Mouse (Mus musculus): ENCODE measurements around the gene Ip6k2. TPM values are rescaled to one million over a fixed set of nuclear protein-coding genes. Genes with fewer than 3 reads are reported as not detected.

The Ip6k2 gene
- polyA plus RNA-seq, 1 experiment from 2014 or later, result 178 TPM

DNA sequence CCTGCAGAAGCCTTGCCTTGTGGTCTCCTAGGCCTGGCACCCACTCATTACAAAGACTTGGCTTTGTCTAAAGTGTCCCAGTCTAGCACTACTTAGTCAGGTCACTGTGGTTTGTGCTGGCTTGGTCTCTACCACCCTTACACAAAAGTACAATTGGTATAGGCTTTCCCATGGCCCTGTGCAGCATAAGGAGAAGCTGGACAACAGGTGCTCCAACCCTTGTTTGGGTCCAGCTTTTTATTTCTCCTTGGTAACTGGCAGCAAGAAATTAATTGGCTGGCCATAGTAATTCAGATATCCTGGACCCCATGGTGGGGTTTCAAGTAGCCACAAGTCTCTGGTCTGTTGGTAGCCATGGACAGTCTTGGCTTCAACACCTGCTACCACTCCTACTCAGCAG, 22.8 kb downstream of the Ip6k2 start:
- H3K4me3 ChIP-seq (ENCODE audit: low read length), result no peak overlapping the region
- no peaks in the 10 kb centered on the region for H3K27me3 ChIP-seq (replicated peaks; ENCODE audit: control insufficient read depth, insufficient read depth, low read length)
- ATAC-seq, result no peak
- no peak overlapping the region for H3K27ac ChIP-seq (ENCODE audit: low read depth, low read length)
- no peak overlapping the region for H3K4me2 ChIP-seq (ENCODE audit: low read length)
- H3K4me1 ChIP-seq (ENCODE audit: control insufficient read depth, insufficient read depth, low read depth, low read length), result peaks cover 13% of the 10 kb centered on the region
- H3K36me3 ChIP-seq (ENCODE audit: control insufficient read depth, insufficient read depth, low read length), result peaks cover 32% of the 10 kb centered on the region
- H3K9me3 ChIP-seq (ENCODE audit: control insufficient read depth, low read length), result no peaks in the 10 kb centered on the region
- H3K9ac ChIP-seq (ENCODE audit: low read depth, low read length), result no peak overlapping the region

DNA sequence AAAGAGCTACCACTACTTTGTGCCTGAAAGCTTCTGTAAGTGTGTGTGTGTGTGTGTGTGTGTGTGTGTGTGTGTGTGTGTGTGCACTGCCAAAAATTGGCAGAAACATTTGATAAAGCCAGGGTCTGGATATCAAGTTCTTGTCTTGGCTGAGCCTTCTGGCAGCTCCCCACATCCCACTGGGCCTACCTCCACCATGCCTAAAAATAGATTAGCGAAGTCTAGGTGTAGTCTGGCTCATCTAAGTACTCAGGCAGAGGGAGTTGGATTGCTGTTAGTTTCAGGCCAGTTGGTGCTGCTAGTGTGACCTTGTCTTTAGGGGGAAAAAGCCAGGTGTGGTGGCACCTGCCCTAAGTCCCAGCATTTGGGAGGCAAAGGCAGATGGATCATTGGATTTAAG, 23.2 kb downstream of the Ip6k2 start:
- peaks cover 28% of the 10 kb centered on the region for H3K36me3 ChIP-seq (ENCODE audit: control insufficient read depth, insufficient read depth, low read length)
- H3K9ac ChIP-seq (ENCODE audit: low read depth, low read length), result no peak overlapping the region
- H3K27ac ChIP-seq (ENCODE audit: low read depth, low read length), result no peak overlapping the region
- H3K9me3 ChIP-seq (ENCODE audit: control insufficient read depth, low read length), result no peaks in the 10 kb centered on the region
- peaks cover 13% of the 10 kb centered on the region for H3K4me1 ChIP-seq (ENCODE audit: control insufficient read depth, insufficient read depth, low read depth, low read length)
- ATAC-seq, result no peak
- no peaks in the 10 kb centered on the region for H3K27me3 ChIP-seq (replicated peaks; ENCODE audit: control insufficient read depth, insufficient read depth, low read length)
- H3K4me3 ChIP-seq (ENCODE audit: low read length), result no peak overlapping the region
- 100% methylated on average over 1 of the region's 1 CpGs for WGBS
- no peak overlapping the region for H3K4me2 ChIP-seq (ENCODE audit: low read length)

DNA sequence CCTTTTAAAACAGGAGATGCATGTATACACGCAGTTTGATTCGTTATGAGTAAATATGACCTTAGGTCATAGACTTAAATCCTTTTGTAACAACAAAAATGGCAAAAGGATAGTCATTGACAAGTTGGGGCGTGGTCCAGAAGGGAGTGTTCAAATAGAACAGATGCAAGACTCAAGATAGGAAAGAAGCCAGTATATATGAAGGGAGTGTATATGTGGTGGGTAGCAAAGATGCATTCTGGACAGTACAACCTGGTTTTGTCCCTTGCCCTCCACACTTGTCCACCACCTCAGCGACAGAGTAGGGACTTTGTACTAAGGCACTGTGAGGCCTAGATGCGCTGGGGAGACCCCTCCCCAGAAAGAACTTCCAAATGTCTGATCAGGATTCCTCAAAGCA, 24.1 kb downstream of the Ip6k2 start:
- H3K4me2 ChIP-seq (ENCODE audit: low read length), result no peak overlapping the region
- no peak overlapping the region for H3K9ac ChIP-seq (ENCODE audit: low read depth, low read length)
- H3K36me3 ChIP-seq (ENCODE audit: control insufficient read depth, insufficient read depth, low read length), result peaks cover 34% of the 10 kb centered on the region
- H3K9me3 ChIP-seq (ENCODE audit: control insufficient read depth, low read length), result no peaks in the 10 kb centered on the region
- peak overlapping the region; percentile 34; the same call in 1 of the 2 replicates for H3K27ac ChIP-seq (ENCODE audit: low read depth, low read length)
- no peak; the same call in 1 of the 2 replicates for ATAC-seq
- no peak overlapping the region for H3K4me3 ChIP-seq (ENCODE audit: low read length)
- 85% methylated on average over 5 of the region's 5 CpGs for WGBS
- H3K27me3 ChIP-seq (replicated peaks; ENCODE audit: control insufficient read depth, insufficient read depth, low read length), result no peaks in the 10 kb centered on the region
- H3K4me1 ChIP-seq (ENCODE audit: control insufficient read depth, insufficient read depth, low read depth, low read length), result peaks cover 13% of the 10 kb centered on the region

DNA sequence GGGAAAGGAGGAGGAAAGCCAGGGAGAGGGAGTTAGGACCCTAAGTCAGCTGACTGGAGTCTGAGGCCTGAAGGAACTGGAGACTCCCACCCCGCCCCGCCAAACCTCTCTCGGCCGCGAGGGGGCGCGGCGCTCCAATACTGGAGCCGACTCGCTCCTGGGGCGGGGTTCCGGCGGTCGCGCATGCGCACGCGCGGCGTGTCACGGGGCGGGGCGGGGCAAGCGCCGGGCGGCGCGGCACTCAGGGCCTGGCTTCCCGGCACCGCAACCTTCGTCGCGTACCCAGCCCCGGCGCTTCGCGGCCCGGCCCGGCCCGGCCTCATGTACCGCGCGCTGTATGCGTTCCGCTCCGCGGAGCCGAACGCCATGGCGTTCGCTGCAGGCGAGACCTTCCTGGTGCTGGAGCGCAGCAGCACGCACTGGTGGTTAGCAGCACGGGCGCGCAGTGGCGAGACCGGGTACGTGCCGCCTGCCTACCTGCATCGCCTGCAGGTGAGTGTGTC, 24.6 kb downstream of the Ip6k2 start, which contains the start of gene Nckipsd:
Gene Nckipsd (plus strand): TSS at position 206 of the 503 bp plus-strand sequence.
- ATAC-seq, result peak; percentile 84
- H3K4me2 ChIP-seq (ENCODE audit: low read length), result peak within 1 kb of the TSS; percentile 72
- H3K9ac ChIP-seq (ENCODE audit: low read depth, low read length), result peak within 1 kb of the TSS; percentile 91
- under 1% methylated on average over 42 of the region's 62 CpGs for WGBS
- H3K4me1 ChIP-seq (ENCODE audit: control insufficient read depth, insufficient read depth, low read depth, low read length), result peaks cover 13% of the 10 kb centered on the region
- H3K36me3 ChIP-seq (ENCODE audit: control insufficient read depth, insufficient read depth, low read length), result peaks cover 36% of the 10 kb centered on the region
- no peaks in the 10 kb centered on the region for H3K9me3 ChIP-seq (ENCODE audit: control insufficient read depth, low read length)
- H3K4me3 ChIP-seq (ENCODE audit: low read length), result peak within 1 kb of the TSS; percentile 77
- peak within 1 kb of the TSS; percentile 80 for H3K27ac ChIP-seq (ENCODE audit: low read depth, low read length)
- H3K27me3 ChIP-seq (replicated peaks; ENCODE audit: control insufficient read depth, insufficient read depth, low read length), result no peaks in the 10 kb centered on the region

DNA sequence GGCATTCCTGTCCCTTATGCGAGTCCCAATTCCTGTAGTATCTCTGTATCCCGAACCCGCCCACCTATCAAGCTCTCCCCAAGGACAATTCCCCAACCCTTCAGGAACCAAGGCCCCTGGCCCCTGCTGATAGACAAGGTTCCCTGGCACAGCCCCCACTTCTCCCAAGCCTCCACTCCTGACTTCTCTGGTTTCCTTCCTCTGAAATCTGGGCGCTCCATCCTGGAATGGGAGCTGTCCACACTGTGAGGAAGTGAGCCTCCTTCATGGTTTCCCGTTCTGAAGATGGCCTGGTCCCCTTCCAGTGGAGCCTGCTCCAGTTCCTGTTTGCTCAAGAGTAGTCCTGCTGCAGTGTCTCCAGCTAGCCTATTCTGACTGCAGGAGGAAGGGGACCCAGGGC, 25.6 kb downstream of the Ip6k2 start:
- Histone ChIP-seq H3K9ac (ENCODE audit: low read depth, low read length) (peak overlapping the region; percentile 91), H3K4me1 (ENCODE audit: control insufficient read depth, insufficient read depth, low read depth, low read length) (peaks cover 13% of the 10 kb centered on the region), H3K4me3 (ENCODE audit: low read length) (peak overlapping the region; percentile 77), H3K27me3 (replicated peaks; ENCODE audit: control insufficient read depth, insufficient read depth, low read length) (no peaks in the 10 kb centered on the region), H3K36me3 (ENCODE audit: control insufficient read depth, insufficient read depth, low read length) (peaks cover 35% of the 10 kb centered on the region), H3K27ac (ENCODE audit: low read depth, low read length) (no peak overlapping the region), H3K4me2 (ENCODE audit: low read length) (peak overlapping the region; percentile 72), H3K9me3 (ENCODE audit: control insufficient read depth, low read length) (no peaks in the 10 kb centered on the region)
- ATAC-seq, result no peak
- WGBS, result 70% methylated on average over 5 of the region's 5 CpGs

DNA sequence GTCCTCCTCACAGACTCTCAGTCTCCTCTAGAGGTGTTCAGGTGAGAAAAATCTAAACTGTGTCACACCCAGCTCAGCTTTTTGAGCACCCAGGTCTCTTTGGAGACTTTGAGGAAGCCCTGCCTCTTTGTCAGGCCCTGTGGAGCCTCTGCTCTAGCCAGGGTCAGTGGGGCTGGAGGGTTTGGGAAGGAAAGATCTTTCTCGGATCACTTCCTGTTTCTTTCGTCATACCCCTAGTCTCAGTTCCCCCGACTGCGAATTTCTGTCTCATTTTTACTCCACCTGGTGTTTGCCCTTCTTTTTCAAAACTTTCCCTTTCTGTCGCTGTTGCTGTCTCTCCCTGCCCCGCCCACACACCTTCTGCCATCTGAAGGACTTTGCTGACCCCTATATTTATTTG, 26.1 kb downstream of the Ip6k2 start:
- Histone ChIP-seq H3K9ac (ENCODE audit: low read depth, low read length) (peak overlapping the region; percentile 91; the same call in 1 of the 2 replicates), H3K36me3 (ENCODE audit: control insufficient read depth, insufficient read depth, low read length) (peaks cover 37% of the 10 kb centered on the region), H3K27ac (ENCODE audit: low read depth, low read length) (no peak overlapping the region), H3K4me3 (ENCODE audit: low read length) (no peak overlapping the region; the same call in 1 of the 2 replicates), H3K4me2 (ENCODE audit: low read length) (peak overlapping the region; percentile 72), H3K27me3 (replicated peaks; ENCODE audit: control insufficient read depth, insufficient read depth, low read length) (no peaks in the 10 kb centered on the region), H3K4me1 (ENCODE audit: control insufficient read depth, insufficient read depth, low read depth, low read length) (peaks cover 13% of the 10 kb centered on the region), H3K9me3 (ENCODE audit: control insufficient read depth, low read length) (no peaks in the 10 kb centered on the region)
- ATAC-seq, result no peak
- 88% methylated on average over 6 of the region's 6 CpGs for WGBS

DNA sequence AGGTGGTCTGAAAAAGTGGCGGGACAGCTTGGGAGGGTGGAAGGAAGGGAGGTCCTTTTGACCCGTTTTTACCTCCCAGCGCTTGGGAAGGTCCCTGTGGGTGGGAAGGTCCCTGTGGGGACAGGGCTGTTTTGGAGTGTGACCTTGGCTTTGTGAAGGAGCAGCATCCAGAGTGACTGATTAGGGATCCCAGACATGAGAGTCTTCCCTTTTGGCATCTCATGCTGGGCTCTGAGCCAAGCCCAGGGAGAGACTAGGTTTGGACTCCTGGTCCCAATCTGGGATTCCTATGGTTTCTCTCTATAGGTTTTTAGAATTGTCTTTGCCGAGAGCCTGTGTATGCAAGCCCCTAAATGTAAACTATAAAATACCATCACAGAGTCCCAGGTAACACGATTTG, 26.9 kb downstream of the Ip6k2 start:
- H3K27ac ChIP-seq (ENCODE audit: low read depth, low read length), result no peak overlapping the region
- H3K9me3 ChIP-seq (ENCODE audit: control insufficient read depth, low read length), result no peaks in the 10 kb centered on the region
- H3K9ac ChIP-seq (ENCODE audit: low read depth, low read length), result no peak overlapping the region
- no peaks in the 10 kb centered on the region for H3K27me3 ChIP-seq (replicated peaks; ENCODE audit: control insufficient read depth, insufficient read depth, low read length)
- H3K4me2 ChIP-seq (ENCODE audit: low read length), result no peak overlapping the region
- no peak for ATAC-seq
- 75% methylated on average over 5 of the region's 5 CpGs for WGBS
- H3K4me1 ChIP-seq (ENCODE audit: control insufficient read depth, insufficient read depth, low read depth, low read length), result peaks cover 13% of the 10 kb centered on the region
- peaks cover 41% of the 10 kb centered on the region for H3K36me3 ChIP-seq (ENCODE audit: control insufficient read depth, insufficient read depth, low read length)
- no peak overlapping the region for H3K4me3 ChIP-seq (ENCODE audit: low read length)

DNA sequence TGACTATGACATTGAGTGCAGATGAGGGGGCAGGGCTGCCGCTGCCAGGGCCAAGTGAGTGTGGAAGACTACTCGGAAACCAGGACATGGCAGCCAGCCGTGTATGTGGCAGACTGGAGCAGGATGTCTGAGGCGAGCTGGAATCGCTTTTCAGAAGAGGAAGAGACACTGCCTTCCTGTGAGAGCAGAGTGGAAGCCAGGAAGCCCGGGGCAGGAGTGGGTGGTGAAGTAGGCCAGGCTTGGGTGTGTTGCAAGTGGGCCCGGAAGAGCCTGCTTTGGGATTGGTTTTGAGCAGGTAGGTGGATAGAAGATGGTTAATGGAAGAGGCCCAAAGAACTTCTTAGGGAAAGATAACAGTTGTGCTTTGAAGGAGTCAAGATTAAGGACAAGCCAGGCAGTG, 32.0 kb downstream of the Ip6k2 start:
- WGBS, result 89% methylated on average over 7 of the region's 7 CpGs
- no peak overlapping the region for H3K4me2 ChIP-seq (ENCODE audit: low read length)
- H3K9ac ChIP-seq (ENCODE audit: low read depth, low read length), result no peak overlapping the region
- no peaks in the 10 kb centered on the region for H3K4me1 ChIP-seq (ENCODE audit: control insufficient read depth, insufficient read depth, low read depth, low read length)
- no peak for ATAC-seq
- H3K36me3 ChIP-seq (ENCODE audit: control insufficient read depth, insufficient read depth, low read length), result peaks cover 44% of the 10 kb centered on the region
- no peak overlapping the region for H3K4me3 ChIP-seq (ENCODE audit: low read length)
- H3K9me3 ChIP-seq (ENCODE audit: control insufficient read depth, low read length), result no peaks in the 10 kb centered on the region
- H3K27ac ChIP-seq (ENCODE audit: low read depth, low read length), result no peak overlapping the region
- H3K27me3 ChIP-seq (replicated peaks; ENCODE audit: control insufficient read depth, insufficient read depth, low read length), result no peaks in the 10 kb centered on the region

DNA sequence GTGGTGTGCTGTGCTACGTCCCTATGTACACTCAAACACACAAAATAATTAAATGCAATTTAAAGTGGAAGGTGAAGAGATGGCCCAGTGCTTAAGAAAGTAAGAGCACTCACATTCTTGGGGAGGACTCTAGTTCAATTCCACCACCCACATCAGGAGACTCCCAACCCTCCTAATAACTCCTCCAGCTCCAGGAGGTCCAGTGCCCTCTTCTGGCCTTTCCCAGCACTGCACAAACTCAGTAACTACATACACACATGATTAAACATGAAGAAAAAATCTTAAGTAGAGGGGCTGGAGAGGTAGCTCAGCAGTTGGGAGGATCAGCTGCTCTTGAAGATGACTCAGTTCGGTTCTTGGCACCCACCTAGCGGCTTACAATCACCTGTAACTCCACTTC, 35.9 kb downstream of the Ip6k2 start:
- no peaks in the 10 kb centered on the region for H3K9me3 ChIP-seq (ENCODE audit: control insufficient read depth, low read length)
- peaks cover 24% of the 10 kb centered on the region for H3K36me3 ChIP-seq (ENCODE audit: control insufficient read depth, insufficient read depth, low read length)
- H3K4me2 ChIP-seq (ENCODE audit: low read length), result no peak overlapping the region
- H3K27ac ChIP-seq (ENCODE audit: low read depth, low read length), result no peak overlapping the region
- WGBS, result 67% methylated on average over 3 of the region's 3 CpGs
- H3K9ac ChIP-seq (ENCODE audit: low read depth, low read length), result no peak overlapping the region
- no peak overlapping the region for H3K4me3 ChIP-seq (ENCODE audit: low read length)
- H3K4me1 ChIP-seq (ENCODE audit: control insufficient read depth, insufficient read depth, low read depth, low read length), result peaks cover 8% of the 10 kb centered on the region
- no peaks in the 10 kb centered on the region for H3K27me3 ChIP-seq (replicated peaks; ENCODE audit: control insufficient read depth, insufficient read depth, low read length)
- no peak for ATAC-seq

DNA sequence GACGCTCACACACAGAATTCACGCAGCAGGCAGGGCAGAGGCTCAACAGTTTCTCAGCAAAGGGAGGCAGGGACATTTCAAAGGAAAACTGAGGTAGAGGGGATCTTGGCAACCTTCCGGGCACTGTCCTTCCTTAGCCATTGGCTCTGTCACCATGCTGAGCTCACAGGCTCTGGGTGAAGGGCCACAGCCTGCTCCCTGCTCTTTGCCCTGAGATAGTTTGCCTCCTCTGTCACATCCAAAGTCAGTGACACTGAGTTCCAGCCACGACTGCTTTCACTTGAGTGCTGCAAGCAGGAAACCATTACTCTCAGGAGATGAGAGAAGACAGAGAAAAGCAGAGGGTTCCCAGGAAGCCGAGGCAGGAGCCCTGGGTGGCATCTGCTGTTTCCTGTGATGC, 36.5 kb downstream of the Ip6k2 start:
- Histone ChIP-seq H3K9me3 (ENCODE audit: control insufficient read depth, low read length) (no peaks in the 10 kb centered on the region), H3K4me2 (ENCODE audit: low read length) (no peak overlapping the region), H3K9ac (ENCODE audit: low read depth, low read length) (no peak overlapping the region), H3K36me3 (ENCODE audit: control insufficient read depth, insufficient read depth, low read length) (peaks cover 19% of the 10 kb centered on the region), H3K4me3 (ENCODE audit: low read length) (no peak overlapping the region), H3K27ac (ENCODE audit: low read depth, low read length) (no peak overlapping the region), H3K4me1 (ENCODE audit: control insufficient read depth, insufficient read depth, low read depth, low read length) (peaks cover 8% of the 10 kb centered on the region), H3K27me3 (replicated peaks; ENCODE audit: control insufficient read depth, insufficient read depth, low read length) (no peaks in the 10 kb centered on the region)
- ATAC-seq, result no peak
- 73% methylated on average over 5 of the region's 5 CpGs for WGBS
